Mouse (Mus musculus) heart, embryonic 11.5 days (tissue): ENCODE measurements around the gene Adam8. TPM values are rescaled to one million over a fixed set of nuclear protein-coding genes. Genes with fewer than 3 reads are reported as not detected.

Source experiments
- ATAC-seq: fragments of 200-750 bp; cut with Nextera tagmentation; replicated peaks from 2 replicates; pipeline ENCODE4 v1.8.0; 2017; ENCODE audit warnings: moderate library complexity; ENCODE audit not compliant: insufficient number of reproducible peaks, low FRiP score, low TSS enrichment
- H3K27ac ChIP-seq: fragments of 300-500 bp; sonication (generic); 2 replicates; pipeline ENCODE4 v1.5.1; 2014; ENCODE audit warnings: mild to moderate bottlenecking, low read depth, low read length
- H3K27me3 ChIP-seq: fragments of 300-500 bp; sonication (generic); 2 replicates; pipeline ENCODE4 v1.6.1; 2014; ENCODE audit warnings: mild to moderate bottlenecking, low read length, mixed read lengths; ENCODE audit not compliant: control insufficient read depth, insufficient read depth
- H3K36me3 ChIP-seq: fragments of 300-500 bp; sonication (generic); 2 replicates; pipeline ENCODE4 v1.6.1; 2014; ENCODE audit warnings: mild to moderate bottlenecking, low read length, moderate library complexity, mixed read lengths; ENCODE audit not compliant: control insufficient read depth, insufficient read depth
- H3K4me1 ChIP-seq: fragments of 300-500 bp; sonication (generic); 2 replicates; pipeline ENCODE4 v1.6.1; 2014; ENCODE audit warnings: low read length; ENCODE audit not compliant: control insufficient read depth, insufficient read depth
- H3K4me2 ChIP-seq: fragments of 300-500 bp; sonication (generic); 2 replicates; pipeline ENCODE4 v1.6.1; 2014; ENCODE audit warnings: mild to moderate bottlenecking, moderate library complexity
- H3K4me3 ChIP-seq: fragments of 300-500 bp; sonication (generic); 2 replicates; pipeline ENCODE4 v1.5.1; 2014; ENCODE audit warnings: low read depth, low read length
- H3K9ac ChIP-seq: fragments of 300-500 bp; sonication (generic); 2 replicates; pipeline ENCODE4 v1.6.1; 2014; ENCODE audit warnings: mild to moderate bottlenecking, low read depth, low read length, moderate library complexity
- H3K9me3 ChIP-seq: fragments of 300-500 bp; sonication (generic); replicated peaks from 2 replicates; pipeline ENCODE4 v1.6.1; 2016; ENCODE audit warnings: low read length; ENCODE audit not compliant: control insufficient read depth
- WGBS: fragments of 180-500 bp; shearing (Covaris S2); extraction: QIAGEN DNeasy Blood & Tissue Kit; methylation state at CpG from one replicate; pipeline ENCODE4 v1.1.7; 2014; ENCODE audit not compliant: insufficient replicate concordance; 5-methylcytosine and 5-hydroxymethylcytosine counted together
- polyA plus RNA-seq: library from polyadenylated mRNA; unstranded; fragments of >200 nt; fragmentation: Nextera tagmentation; extraction: Ambion mirVana; gene quantifications from 2 replicates; pipeline ENCODE4 v1.2.1, GENCODE M21; 2014

Adam8 gene
- polyA plus RNA-seq, 1 experiment from 2014 or later, result 1.4 TPM

DNA sequence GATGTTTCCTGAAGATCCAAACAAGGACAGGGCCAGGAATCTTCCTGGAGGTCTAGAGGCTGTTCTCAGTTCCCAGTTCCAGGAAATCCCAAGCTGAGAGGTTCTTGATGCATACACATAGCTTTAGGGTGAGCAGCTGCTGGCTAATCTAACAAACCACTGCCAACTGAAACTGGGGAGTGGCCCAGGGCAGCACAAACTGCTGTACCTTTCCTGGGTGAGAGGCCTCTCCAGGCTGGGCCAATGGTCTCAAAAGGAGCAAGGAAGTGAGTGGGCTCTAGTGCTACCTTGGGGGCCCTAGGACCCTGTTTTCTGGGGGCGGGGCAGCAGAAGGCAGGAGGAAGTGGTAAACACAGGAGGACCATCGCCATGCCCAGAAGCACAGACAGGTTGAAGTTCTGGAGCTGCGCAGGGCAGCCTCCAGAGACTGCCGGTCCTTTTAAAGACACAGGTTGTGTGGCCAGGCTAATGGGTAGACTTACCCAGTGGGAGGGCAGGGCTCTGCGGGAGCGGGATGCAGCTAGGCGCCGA, 1.4 kb downstream of the Adam8 start:
- H3K27me3 ChIP-seq, result peaks cover 45% of the 10 kb centered on the region
- H3K4me1 ChIP-seq, result no peaks in the 10 kb centered on the region
- no peak overlapping the region for H3K4me3 ChIP-seq
- no peak overlapping the region for H3K27ac ChIP-seq
- no peak overlapping the region for H3K4me2 ChIP-seq
- no peak for ATAC-seq
- peaks cover 5% of the 10 kb centered on the region; the same call in 1 of the 2 replicates for H3K36me3 ChIP-seq
- no peak overlapping the region for H3K9ac ChIP-seq
- WGBS, result 71% methylated on average over 8 of the region's 8 CpGs
- no peaks in the 10 kb centered on the region for H3K9me3 ChIP-seq

DNA sequence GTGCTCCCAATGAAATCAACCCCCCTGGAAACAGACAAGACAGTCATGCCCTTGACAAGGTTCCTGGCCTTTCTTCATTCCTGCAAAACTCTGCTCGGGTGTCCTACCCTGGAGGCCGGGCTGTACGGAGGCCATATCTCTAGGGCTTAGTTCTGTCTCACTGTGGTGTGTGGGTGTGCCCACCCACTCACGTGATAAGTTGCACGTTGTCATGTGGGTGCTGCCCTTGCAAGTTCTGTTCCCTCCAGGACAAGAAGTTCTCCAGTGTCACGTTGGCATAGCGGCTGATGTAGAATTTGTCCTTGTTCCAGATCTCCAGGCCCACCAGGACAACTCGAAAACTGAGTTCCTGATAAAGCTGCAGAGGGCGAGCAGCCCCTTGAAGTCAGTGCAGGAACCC, 4.1 kb downstream of the Adam8 start:
- no peak for ATAC-seq

GRCm38 (mm10) chr7:139984505-139984904, 7.9 kb downstream of the Adam8 start:
- H3K4me3 ChIP-seq, result no peak overlapping the region
- no peaks in the 10 kb centered on the region for H3K9me3 ChIP-seq
- no peak overlapping the region for H3K4me2 ChIP-seq
- no peak for ATAC-seq
- peaks cover 62% of the 10 kb centered on the region for H3K27me3 ChIP-seq
- no peaks in the 10 kb centered on the region for H3K4me1 ChIP-seq
- H3K36me3 ChIP-seq, result no peaks in the 10 kb centered on the region
- 86% methylated on average over 11 of the region's 11 CpGs for WGBS
- H3K9ac ChIP-seq, result no peak overlapping the region
- H3K27ac ChIP-seq, result no peak overlapping the region

More for the DNA sequence above, 4.1 kb downstream of the Adam8 start:
- Histone ChIP-seq H3K4me3 (no peak overlapping the region), H3K36me3 (no peaks in the 10 kb centered on the region), H3K4me1 (no peaks in the 10 kb centered on the region), H3K9ac (no peak overlapping the region), H3K27me3 (peaks cover 68% of the 10 kb centered on the region), H3K9me3 (no peaks in the 10 kb centered on the region), H3K27ac (no peak overlapping the region), H3K4me2 (no peak overlapping the region)
- WGBS, result 71% methylated on average over 9 of the region's 9 CpGs

DNA sequence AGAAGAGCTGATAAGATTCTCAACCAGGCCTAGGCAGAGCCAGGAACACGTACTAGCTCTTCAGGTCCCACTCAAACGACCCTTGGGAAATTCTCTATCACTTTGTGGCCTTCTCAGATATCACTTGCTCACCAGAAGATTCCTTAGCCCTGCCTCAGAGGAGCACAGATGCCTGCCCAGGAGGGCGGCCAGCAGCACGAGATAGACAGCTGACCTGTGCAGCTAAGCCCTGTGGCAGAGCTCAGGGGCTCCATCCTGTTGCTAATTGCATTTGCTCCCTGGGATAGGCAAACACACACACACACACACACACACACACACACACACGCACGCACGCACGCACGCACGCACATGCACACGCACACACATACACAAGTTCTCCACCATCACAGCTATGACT, 10.3 kb downstream of the Adam8 start:
- H3K9me3 ChIP-seq, result no peaks in the 10 kb centered on the region
- H3K4me1 ChIP-seq, result peaks cover 6% of the 10 kb centered on the region
- H3K4me2 ChIP-seq, result no peak overlapping the region
- peaks cover 65% of the 10 kb centered on the region for H3K27me3 ChIP-seq
- H3K4me3 ChIP-seq, result no peak overlapping the region
- 74% methylated on average over 11 of the region's 11 CpGs for WGBS
- ATAC-seq, result no peak
- no peak overlapping the region for H3K9ac ChIP-seq
- no peak overlapping the region for H3K27ac ChIP-seq
- H3K36me3 ChIP-seq, result no peaks in the 10 kb centered on the region

DNA sequence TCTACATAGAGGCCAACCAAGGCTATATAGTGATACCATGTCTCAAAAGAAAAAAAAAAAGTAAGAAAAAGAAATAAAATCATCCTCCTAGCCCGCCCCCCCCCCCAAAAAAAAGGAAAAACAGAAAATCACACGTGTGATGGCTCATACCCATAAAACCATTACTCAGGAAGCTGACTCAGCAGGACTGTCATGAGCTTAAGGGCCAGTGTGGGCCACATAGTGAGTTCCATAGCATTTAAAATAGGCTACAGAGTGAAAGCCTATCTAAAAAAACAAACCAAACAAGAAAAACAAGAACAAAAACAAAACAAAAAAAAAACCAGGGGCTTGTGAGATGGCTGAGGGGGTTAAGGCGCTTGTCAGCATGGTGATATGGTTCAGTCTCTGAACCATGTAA, 11.6 kb downstream of the Adam8 start:
- no peak for ATAC-seq
- no peak overlapping the region for H3K4me2 ChIP-seq
- no peak overlapping the region for H3K27ac ChIP-seq
- WGBS, result 39% methylated on average over 3 of the region's 3 CpGs
- no peaks in the 10 kb centered on the region for H3K36me3 ChIP-seq
- peaks cover 6% of the 10 kb centered on the region for H3K4me1 ChIP-seq
- no peaks in the 10 kb centered on the region for H3K9me3 ChIP-seq
- H3K4me3 ChIP-seq, result no peak overlapping the region
- no peak overlapping the region for H3K9ac ChIP-seq
- H3K27me3 ChIP-seq, result peaks cover 64% of the 10 kb centered on the region

GRCm38 (mm10) chr7:139979011-139979719, 13.2 kb downstream of the Adam8 start:
- peaks cover 49% of the 10 kb centered on the region for H3K27me3 ChIP-seq
- H3K27ac ChIP-seq, result no peak overlapping the region
- H3K9ac ChIP-seq, result no peak overlapping the region
- H3K4me2 ChIP-seq, result peak overlapping the region; percentile 95
- H3K9me3 ChIP-seq, result no peaks in the 10 kb centered on the region
- ATAC-seq, result no peak
- H3K36me3 ChIP-seq, result no peaks in the 10 kb centered on the region
- H3K4me1 ChIP-seq, result peaks cover 6% of the 10 kb centered on the region
- peak overlapping the region; percentile 57 for H3K4me3 ChIP-seq
- 42% methylated on average over 13 of the region's 13 CpGs for WGBS

GRCm38 (mm10) chr7:139978278-139978892, 14.0 kb downstream of the Adam8 start, which contains the start of gene 6430531B16Rik:
6430531B16Rik (minus strand) TSS chr7:139978755.
- no peaks in the 10 kb centered on the region for H3K9me3 ChIP-seq
- peak within 1 kb of the TSS; percentile 69 for H3K9ac ChIP-seq
- peak within 1 kb of the TSS; percentile 95 for H3K4me2 ChIP-seq
- H3K27me3 ChIP-seq, result peaks cover 42% of the 10 kb centered on the region
- peaks cover 6% of the 10 kb centered on the region for H3K4me1 ChIP-seq
- peak within 1 kb of the TSS; percentile 57 for H3K4me3 ChIP-seq
- 3% methylated on average over 32 of the region's 32 CpGs for WGBS
- ATAC-seq, result peak; percentile 66
- no peaks in the 10 kb centered on the region for H3K36me3 ChIP-seq
- H3K27ac ChIP-seq, result no peak within 1 kb of the TSS

GRCm38 (mm10) chr7:139975471-139975870, 16.9 kb downstream of the Adam8 start:
- Histone ChIP-seq H3K9me3 (no peaks in the 10 kb centered on the region), H3K27me3 (peaks cover 51% of the 10 kb centered on the region), H3K4me3 (no peak overlapping the region), H3K4me2 (no peak overlapping the region), H3K9ac (no peak overlapping the region), H3K36me3 (no peaks in the 10 kb centered on the region), H3K27ac (no peak overlapping the region), H3K4me1 (peaks cover 6% of the 10 kb centered on the region)
- 42% methylated on average over 5 of the region's 5 CpGs for WGBS
- ATAC-seq, result no peak
